In the genomic region with DNA sequence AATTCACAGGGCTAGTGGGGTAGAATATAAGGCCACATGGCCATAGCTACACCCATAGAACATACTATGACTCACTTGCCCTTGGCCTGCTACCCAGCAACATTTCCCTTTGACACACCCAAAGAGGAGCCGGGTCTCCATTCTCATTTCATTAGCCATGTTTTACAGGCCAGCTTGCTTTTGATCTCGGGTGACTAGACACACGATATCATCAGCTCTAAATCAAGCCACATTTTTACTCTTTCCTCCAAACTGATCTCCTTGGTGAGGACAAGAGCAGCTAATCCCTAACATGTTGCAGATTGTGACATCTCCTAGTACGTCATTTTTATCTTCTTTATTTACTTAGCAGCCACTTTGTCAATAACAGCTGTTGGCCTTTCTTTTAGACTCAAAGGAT, we compare ENCODE assay signal across 22 mouse cellular contexts.
A peak's percentile ranks its signal among the peaks of the same experiment; 100 is the strongest.
DNase-seq lines count a peak whose midpoint lies in the region; ATAC-seq and TF ChIP-seq lines count a peak whose summit lies in the region.
"Had no signal": no experiment of that assay in that cellular context is flagged by ENCODE, and none has a peak within 500 bp of the region (broad histone marks: within the 10 kb centered on the region; RNA-seq: fewer than 3 reads in every experiment).

No protein-coding gene starts in this region.

- peaks cover 6% of the 10 kb centered on the region for H3K4me1 ChIP-seq in lung, embryonic 16.5 days (replicated peaks; ENCODE audit: control insufficient read depth, insufficient read depth, low read length)
- H3K4me1 ChIP-seq in lung, adult 2 months (ENCODE audit: control insufficient read depth, insufficient read depth, low read length): no peaks in the 10 kb centered on the region
- H3K4me1 ChIP-seq: forebrain, embryonic 10.5 days; heart, embryonic 10.5 days; hindbrain, embryonic 15.5 days had no signal

- H3K4me2 ChIP-seq in lung, embryonic 16.5 days (ENCODE audit: low read depth, low read length): no peak overlapping the region
- H3K4me2 ChIP-seq: hindbrain, embryonic 15.5 days had no signal

- peak; percentile 23 to 27 for DNase-seq in adrenal gland, postnatal 36 days
- DNase-seq in adrenal gland, postnatal 25 days: no peak
- DNase-seq in lung, adult 2 months: no peak
- DNase-seq in 416B (ENCODE audit: low read depth): peak; percentile 8
- DNase-seq in lung, postnatal 36 days: peak; percentile 12
- DNase-seq in left cerebral cortex, adult 9 months (ENCODE audit: low spot score in 2 of 2): no peak
- DNase-seq: cerebellum, adult 11-12 months; cerebellum, postnatal 14 days; gastrocnemius, postnatal 10 days; kidney, adult 2 months; kidney, postnatal 25 days; left cerebral cortex, postnatal 4 days; liver; liver, postnatal 0 days; midbrain, embryonic 14.5 days had no signal

- WGBS in lung, embryonic 16.5 days: 29% methylated on average over 4 of the region's 4 CpGs
- 40% methylated on average over 4 of the region's 4 CpGs for WGBS in lung, adult 2 months

- TF ChIP-seq CTCF in lung, adult 2 months (IDR thresholded peaks at IDR 0.05; ENCODE audit: insufficient read depth, low read length): no peak

- H3K9ac ChIP-seq in lung, embryonic 16.5 days (ENCODE audit: low read length): no peak overlapping the region
- H3K9ac ChIP-seq: hindbrain, embryonic 15.5 days; liver, postnatal 0 days had no signal

- no peaks in the 10 kb centered on the region for H3K9me3 ChIP-seq in lung, embryonic 16.5 days (ENCODE audit: control insufficient read depth, low read length)
- H3K9me3 ChIP-seq: forebrain, embryonic 10.5 days; G1E; heart, embryonic 10.5 days; hindbrain, embryonic 15.5 days had no signal

- H3K27ac ChIP-seq in lung, embryonic 16.5 days (ENCODE audit: low read length): peak overlapping the region; percentile 59
- H3K27ac ChIP-seq: forebrain, embryonic 10.5 days; heart, embryonic 10.5 days; hindbrain, embryonic 15.5 days had no signal

- no peak for TF ChIP-seq POLR2A in lung, adult 2 months (IDR thresholded peaks at IDR 0.05; ENCODE audit: borderline replicate concordance, extremely low read depth, low read depth, low read length)

- no peak overlapping the region for H3K4me3 ChIP-seq in lung, embryonic 16.5 days (ENCODE audit: low read length)
- no peak overlapping the region for H3K4me3 ChIP-seq in lung, adult 2 months (replicated peaks; ENCODE audit: extremely low read depth, low read depth, low read length)
- H3K4me3 ChIP-seq: forebrain, embryonic 10.5 days; heart, embryonic 10.5 days; hindbrain, embryonic 15.5 days had no signal

- peak; percentile 48 for ATAC-seq in lung, embryonic 16.5 days (ENCODE audit: low read depth)
- ATAC-seq: forebrain, embryonic 16.5 days; liver, postnatal 0 days had no signal

- no peaks in the 10 kb centered on the region for H3K36me3 ChIP-seq in lung, embryonic 16.5 days (ENCODE audit: control insufficient read depth, insufficient read depth, low read length)
- H3K36me3 ChIP-seq: forebrain, embryonic 10.5 days; G1E; heart, embryonic 10.5 days; hindbrain, embryonic 15.5 days had no signal

- no peaks in the 10 kb centered on the region for H3K27me3 ChIP-seq in lung, embryonic 16.5 days (ENCODE audit: control insufficient read depth, insufficient read depth, low read depth, low read length)
- H3K27me3 ChIP-seq: CH12.LX; hindbrain, embryonic 15.5 days had no signal

Comparison
In these comparisons a context has a peak if more than half of its experiments do, and no peak if none do; other contexts are left out.
1. DNase-seq: peak in adrenal gland, postnatal 36 days (2 of 2), 416B (single experiment) and lung, postnatal 36 days (single experiment); none in adrenal gland, postnatal 25 days (single experiment), lung, adult 2 months (single experiment) and left cerebral cortex, adult 9 months (0 of 2).